ENCODE assay signal across 8 mouse cellular contexts in the genomic region with DNA sequence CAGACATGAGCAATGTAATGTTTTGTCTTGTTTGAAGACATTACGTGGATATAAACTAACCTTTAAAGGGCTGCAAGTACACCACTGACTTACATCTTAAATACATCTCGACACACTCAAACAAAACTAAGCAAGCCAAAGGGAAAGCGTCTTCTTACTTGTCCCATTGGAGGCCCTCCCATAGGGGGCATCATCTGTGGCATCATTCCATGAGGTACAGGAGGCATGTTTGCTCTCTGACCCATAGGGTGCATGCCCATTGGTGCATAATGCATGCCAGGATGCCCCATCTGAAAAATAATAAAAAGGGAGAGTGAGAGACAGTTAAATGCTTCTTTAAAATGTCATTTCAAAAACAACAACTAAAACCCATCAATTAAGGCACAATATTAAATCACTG. TPM values are rescaled to one million over a fixed set of nuclear protein-coding genes. Genes with fewer than 3 reads are reported as not detected.
A peak's percentile ranks its signal among the peaks of the same experiment; 100 is the strongest.
DNase-seq lines count a peak whose midpoint lies in the region; ATAC-seq lines count a peak whose summit lies in the region.

No protein-coding gene starts in this region.

- no peak overlapping the region for H3K27ac ChIP-seq in hindbrain, embryonic 12.5 days

- H3K4me3 ChIP-seq in hindbrain, embryonic 12.5 days: peak overlapping the region; percentile 76

- peak overlapping the region; percentile 36; the same call in 1 of the 2 replicates for H3K9ac ChIP-seq in hindbrain, embryonic 12.5 days

- peak; percentile 66 for DNase-seq in heart, adult 11 months
- DNase-seq in heart, postnatal 36 days: no peak
- DNase-seq in B cell, adult 2 months: peak; percentile 21 to 34
- DNase-seq in cerebellum, adult 9-10 months: peak; percentile 51
- peak; percentile 22 for DNase-seq in mesoderm, embryonic 11.5 days (ENCODE audit: low read depth, low spot score)
- DNase-seq in urinary bladder, postnatal 14 days (ENCODE audit: low spot score): no peak
- DNase-seq in right cerebral cortex, postnatal 4 days: no peak

- H3K27me3 ChIP-seq in hindbrain, embryonic 12.5 days: no peaks in the 10 kb centered on the region

- H3K9me3 ChIP-seq in hindbrain, embryonic 12.5 days (replicated peaks): no peaks in the 10 kb centered on the region

- no peak for ATAC-seq in hindbrain, embryonic 12.5 days (ENCODE audit: low FRiP score)

- H3K4me1 ChIP-seq in hindbrain, embryonic 12.5 days: peaks cover 16% of the 10 kb centered on the region

- peaks cover 3% of the 10 kb centered on the region for H3K36me3 ChIP-seq in hindbrain, embryonic 12.5 days

- WGBS in hindbrain, embryonic 12.5 days: 77% methylated on average over 3 of the region's 3 CpGs

- intact Hi-C loops in heart, postnatal 36 days (cut with DNase I): loop anchor here (5.0 to 10.0 kb wide), 2 partner anchors 448 to 765 kb away; a partner anchor contains a TSS

- peak overlapping the region; percentile 70 for H3K4me2 ChIP-seq in hindbrain, embryonic 12.5 days (replicated peaks)

RNA-seq across cellular contexts. Expression of a gene that starts 1.3 kb away (rescaled TPM):
- total RNA-seq in heart, postnatal 36 days (2021): 10 to 100 TPM; 27.8 to 31.5 TPM
- polyA plus RNA-seq in hindbrain, embryonic 12.5 days (2016; fragmentation: Nextera tagmentation; extraction: Ambion mirVana): 148 and 149 TPM in 2 replicates

RNA-seq across cellular contexts. Expression of a gene that starts 1.7 kb away (rescaled TPM):
- 10 to 100 TPM; 12.5 to 13.2 TPM for total RNA-seq in heart, postnatal 36 days (2021)
- 49.6 and 49.9 TPM in 2 replicates for polyA plus RNA-seq in hindbrain, embryonic 12.5 days (2016; fragmentation: Nextera tagmentation; extraction: Ambion mirVana)

Comparison
In these comparisons a context has a peak if more than half of its experiments do, and no peak if none do; other contexts are left out.
1. DNase-seq: peak in heart, adult 11 months (single experiment), B cell, adult 2 months (2 of 2), cerebellum, adult 9-10 months (single experiment) and mesoderm, embryonic 11.5 days (single experiment); none in heart, postnatal 36 days (0 of 2), urinary bladder, postnatal 14 days (single experiment) and right cerebral cortex, postnatal 4 days (single experiment).